Mouse (Mus musculus) MEL (cell line): ENCODE measurements around the gene Osmr.

ENCODE experiments used
- EP300 ChIP-seq, 2 experiments: IDR thresholded peaks; 2 replicates each; pipeline ENCODE4 v1.6.1; 2011; ENCODE audit warnings: improper control_type of control experiment in 2 of 2, low read length in 2 of 2, low read depth in 1 of 2, mild to moderate bottlenecking in 1 of 2
- ZKSCAN1 ChIP-seq: IDR thresholded peaks from 2 replicates; pipeline ENCODE4 v1.6.1; 2012; ENCODE audit warnings: low read depth, mild to moderate bottlenecking, inconsistent platforms, low read length, improper control_type of control experiment, moderate library complexity

DNA sequence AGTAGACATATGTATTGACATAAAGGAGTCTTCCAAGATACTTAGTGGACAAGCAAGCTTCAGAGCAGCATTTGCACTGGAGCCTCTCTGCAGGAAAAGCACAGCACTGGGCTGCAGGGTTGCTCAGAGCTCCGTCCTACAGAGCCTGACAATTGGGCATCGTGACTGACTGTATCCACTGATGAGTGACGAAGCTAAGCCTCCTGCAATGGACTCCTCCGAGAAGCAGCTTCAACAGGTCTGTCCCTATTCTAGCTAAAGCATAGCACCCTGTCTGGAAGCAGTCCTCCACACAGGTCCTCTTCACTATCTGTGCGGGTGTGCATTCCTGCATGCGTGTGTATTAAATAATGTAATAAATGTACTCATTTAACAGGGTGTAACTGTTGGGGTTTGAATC, 7.9 kb downstream of the Osmr start:
- TF ChIP-seq EP300 (IDR thresholded peaks at IDR 0.05; ENCODE audit: low read depth in 1 of 2, low read length in 2 of 2), result no peak
- TF ChIP-seq ZKSCAN1, result no peak
